Mouse (Mus musculus) liver, postnatal 0 days (tissue): ENCODE data around the gene Gli2. TPM values are rescaled to one million over a fixed set of nuclear protein-coding genes. Genes with fewer than 3 reads are reported as not detected.

ENCODE experiments used
- ATAC-seq: fragments of 200-750 bp; cut with Nextera tagmentation; 2 replicates; pipeline ENCODE4 v1.8.0; 2017; ENCODE audit warnings: mild to moderate bottlenecking, moderate library complexity
- DNase-seq: peaks from one replicate; pipeline ENCODE4 v3.0.0-alpha.2; 2016
- H3K27ac ChIP-seq: fragments of 300-500 bp; sonication (generic); 2 replicates; pipeline ENCODE4 v1.5.1; 2014; ENCODE audit warnings: antibody characterized with exemption, moderate library complexity, mild to moderate bottlenecking, low read depth
- H3K27me3 ChIP-seq: fragments of 300-500 bp; sonication (generic); 2 replicates; pipeline ENCODE4 v1.6.1; 2014; ENCODE audit warnings: low read length, control low read depth, mixed read lengths; ENCODE audit not compliant: insufficient read depth
- H3K36me3 ChIP-seq: fragments of 300-500 bp; sonication (generic); replicated peaks from 2 replicates; pipeline ENCODE4 v1.6.1; 2014; ENCODE audit warnings: mild to moderate bottlenecking, control low read depth, low read length, moderate library complexity, mixed read lengths; ENCODE audit not compliant: insufficient read depth
- H3K4me1 ChIP-seq: fragments of 300-500 bp; sonication (generic); 2 replicates; pipeline ENCODE4 v1.6.1; 2014; ENCODE audit warnings: antibody characterized with exemption, mild to moderate bottlenecking, control low read depth; ENCODE audit not compliant: insufficient read depth
- H3K4me2 ChIP-seq: fragments of 300-500 bp; sonication (generic); 2 replicates; pipeline ENCODE4 v1.6.1; 2014; ENCODE audit warnings: low read depth, mild to moderate bottlenecking, low read length, moderate library complexity, mixed read lengths
- H3K4me3 ChIP-seq: fragments of 300-500 bp; sonication (generic); 2 replicates; pipeline ENCODE4 v1.5.1; 2014; ENCODE audit warnings: low read depth, low read length
- H3K9ac ChIP-seq: fragments of 300-500 bp; sonication (generic); replicated peaks from 2 replicates; pipeline ENCODE4 v1.6.1; 2014; ENCODE audit warnings: mild to moderate bottlenecking, moderate library complexity
- H3K9me3 ChIP-seq: fragments of 300-500 bp; sonication (generic); 2 replicates; pipeline ENCODE4 v1.6.1; 2016; ENCODE audit warnings: mild to moderate bottlenecking, control low read depth, low read length, mixed read lengths
- CTCF ChIP-seq: sonication (generic); IDR thresholded peaks from 2 replicates; pipeline ENCODE4 v1.5.1; 2016; ENCODE audit warnings: antibody characterized with exemption, low read depth
- EP300 ChIP-seq: IDR thresholded peaks from 2 replicates; pipeline ENCODE4 v1.6.1; 2016; ENCODE audit warnings: antibody characterized with exemption, low read depth, mild to moderate bottlenecking
- WGBS: fragments of 180-500 bp; shearing (Covaris S2); extraction: QIAGEN DNeasy Blood & Tissue Kit; methylation state at CpG from one replicate; pipeline ENCODE4 v1.1.7; 2014; ENCODE audit not compliant: insufficient replicate concordance; 5-methylcytosine and 5-hydroxymethylcytosine counted together
- polyA plus RNA-seq: library from polyadenylated mRNA; unstranded; fragments of >200 nt; fragmentation: Nextera tagmentation; extraction: Ambion mirVana; gene quantifications from 2 replicates; pipeline ENCODE4 v1.2.1, GENCODE M21; 2015

Gene Gli2
- polyA plus RNA-seq, 1 experiment from 2014 or later, result 0.27 TPM

- H3K9ac ChIP-seq, result no peak overlapping the region
- H3K9me3 ChIP-seq, result no peaks in the 10 kb centered on the region
- DNase-seq (no peak), ATAC-seq (no peak)
- H3K4me1 ChIP-seq, result no peaks in the 10 kb centered on the region
- no peak overlapping the region for H3K4me2 ChIP-seq
- H3K4me3 ChIP-seq, result no peak overlapping the region
- no peak for TF ChIP-seq EP300
- TF ChIP-seq CTCF, result no peak
- 69% methylated on average over 12 of the region's 12 CpGs for WGBS
- H3K27me3 ChIP-seq, result no peaks in the 10 kb centered on the region
- H3K27ac ChIP-seq, result no peak overlapping the region
- no peaks in the 10 kb centered on the region for H3K36me3 ChIP-seq
Observed at GRCm38 (mm10) chr1:118916477-118917075, 136.8 kb downstream of the Gli2 start.

GRCm38 (mm10) chr1:118913414-118914385 lies 139.7 kb downstream of the Gli2 start:
- ATAC-seq, result no peak
- Histone ChIP-seq H3K27me3 (no peaks in the 10 kb centered on the region), H3K4me2 (no peak overlapping the region), H3K9me3 (no peaks in the 10 kb centered on the region), H3K4me1 (no peaks in the 10 kb centered on the region), H3K27ac (no peak overlapping the region), H3K4me3 (no peak overlapping the region), H3K9ac (no peak overlapping the region), H3K36me3 (no peaks in the 10 kb centered on the region)
- no peak for TF ChIP-seq CTCF
- no peak for TF ChIP-seq EP300
- no peak for DNase-seq
- 47% methylated on average over 17 of the region's 17 CpGs for WGBS

DNA sequence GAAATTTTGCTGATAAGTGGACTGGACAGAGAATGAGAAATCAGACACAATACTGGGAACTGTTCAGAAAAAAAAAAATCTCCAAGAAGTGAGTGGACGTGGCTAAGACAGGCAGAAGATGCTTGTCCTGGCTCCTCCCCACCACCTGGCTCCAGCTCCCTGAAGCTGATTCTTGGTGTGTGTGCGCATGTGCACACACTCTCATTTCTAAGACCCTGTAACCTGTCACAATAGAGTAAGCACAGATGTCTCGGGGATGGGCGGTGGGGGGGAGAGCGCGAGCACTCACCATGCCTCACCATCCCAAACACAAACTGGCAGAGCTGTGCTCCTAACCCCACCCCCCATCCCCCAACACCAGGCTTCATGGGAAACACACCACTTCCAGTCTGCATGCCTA lies 140.5 kb downstream of the Gli2 start:
- Histone ChIP-seq H3K9ac (no peak overlapping the region), H3K9me3 (no peaks in the 10 kb centered on the region), H3K4me3 (no peak overlapping the region), H3K4me2 (no peak overlapping the region), H3K36me3 (no peaks in the 10 kb centered on the region), H3K27ac (no peak overlapping the region), H3K27me3 (no peaks in the 10 kb centered on the region), H3K4me1 (no peaks in the 10 kb centered on the region)
- no peak for DNase-seq
- WGBS, result 58% methylated on average over 6 of the region's 6 CpGs
- TF ChIP-seq CTCF, result no peak
- no peak for TF ChIP-seq EP300
- no peak for ATAC-seq

DNA sequence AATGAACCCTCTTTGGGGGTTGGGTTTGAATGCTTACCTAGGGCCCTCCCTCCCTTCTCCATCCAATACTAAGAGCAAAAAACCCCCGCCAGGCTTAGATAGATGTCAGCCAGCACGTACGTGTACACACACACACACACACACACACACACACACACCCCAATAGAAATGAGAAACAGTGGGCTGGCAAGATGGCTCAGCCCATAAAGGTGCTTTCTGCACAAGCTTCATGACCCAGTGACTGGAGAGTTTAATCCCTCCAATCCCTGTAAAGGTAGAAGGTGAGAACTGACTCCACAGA lies 142.0 kb downstream of the Gli2 start:
- H3K27me3 ChIP-seq, result no peaks in the 10 kb centered on the region
- H3K4me1 ChIP-seq, result no peaks in the 10 kb centered on the region
- TF ChIP-seq CTCF, result no peak
- no peak for TF ChIP-seq EP300
- H3K9me3 ChIP-seq, result no peaks in the 10 kb centered on the region
- no peak overlapping the region for H3K4me2 ChIP-seq
- WGBS, result 67% methylated on average over 3 of the region's 3 CpGs
- no peak overlapping the region for H3K9ac ChIP-seq
- DNase-seq (no peak), ATAC-seq (no peak)
- H3K36me3 ChIP-seq, result no peaks in the 10 kb centered on the region
- H3K27ac ChIP-seq, result no peak overlapping the region
- no peak overlapping the region for H3K4me3 ChIP-seq

- DNase-seq, result no peak
- H3K36me3 ChIP-seq, result no peaks in the 10 kb centered on the region
- TF ChIP-seq CTCF (no peak), EP300 (no peak)
- WGBS, result 62% methylated on average over 13 of the region's 13 CpGs
- no peaks in the 10 kb centered on the region for H3K4me1 ChIP-seq
- ATAC-seq, result no peak
- H3K9me3 ChIP-seq, result no peaks in the 10 kb centered on the region
- H3K27me3 ChIP-seq, result no peaks in the 10 kb centered on the region
- no peak overlapping the region for H3K9ac ChIP-seq
- H3K27ac ChIP-seq, result no peak overlapping the region
- H3K4me3 ChIP-seq, result no peak overlapping the region
- H3K4me2 ChIP-seq, result no peak overlapping the region
Observed at GRCm38 (mm10) chr1:118910693-118911426, 142.6 kb downstream of the Gli2 start.

DNA sequence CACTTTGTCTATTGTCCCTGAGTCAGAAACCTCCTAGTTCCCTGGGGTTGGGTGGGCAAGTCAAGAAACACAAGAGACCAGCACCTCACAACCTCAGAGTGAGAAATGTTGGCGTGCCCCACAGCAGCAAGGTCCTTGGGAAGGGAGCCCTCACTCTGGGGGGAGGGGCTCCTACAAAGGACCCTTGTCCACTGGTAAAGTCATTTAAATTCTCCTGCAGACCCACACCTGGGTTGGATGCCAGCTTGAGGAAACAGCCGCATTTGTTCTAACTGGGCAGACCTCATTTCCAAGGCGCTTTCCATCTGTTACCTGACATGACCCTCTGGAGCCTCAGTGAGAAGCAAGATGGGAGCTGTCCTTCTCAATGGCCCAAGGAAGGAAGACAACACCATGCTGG lies 144.4 kb downstream of the Gli2 start:
- no peak for ATAC-seq
- DNase-seq, result no peak
- no peaks in the 10 kb centered on the region for H3K36me3 ChIP-seq
- no peak for TF ChIP-seq CTCF
- no peak for TF ChIP-seq EP300
- no peaks in the 10 kb centered on the region for H3K27me3 ChIP-seq
- no peak overlapping the region for H3K27ac ChIP-seq
- 76% methylated on average over 3 of the region's 3 CpGs for WGBS
- no peak overlapping the region for H3K9ac ChIP-seq
- H3K4me1 ChIP-seq, result no peaks in the 10 kb centered on the region
- no peaks in the 10 kb centered on the region for H3K9me3 ChIP-seq
- H3K4me2 ChIP-seq, result no peak overlapping the region
- H3K4me3 ChIP-seq, result no peak overlapping the region
